Mouse (Mus musculus) intestine, embryonic 14.5 days (tissue): Measurements from ENCODE around the gene S1pr5. TPM values are rescaled to one million over a fixed set of nuclear protein-coding genes. Genes with fewer than 3 reads are reported as not detected.
A peak's percentile ranks its signal among the peaks of the same experiment; 100 is the strongest.
"Not testable (repeated sequence)": the region's sequence is repeated elsewhere in the genome, so short reads cannot be mapped to it uniquely, and the experiment has no call there.

Experiments
- ATAC-seq: fragments of 200-750 bp; cut with Nextera tagmentation; replicated peaks from 2 replicates; pipeline ENCODE4 v1.8.0; 2017; ENCODE audit warnings: low read depth, moderate number of reproducible peaks, moderate TSS enrichment, moderate library complexity; ENCODE audit not compliant: low FRiP score, low TSS enrichment
- DNase-seq: peaks from one replicate; pipeline ENCODE4 v3.0.0-alpha.2; 2018; ENCODE audit warnings: low spot score
- H3K27ac ChIP-seq: fragments of 300-500 bp; sonication (generic); 2 replicates; pipeline ENCODE4 v1.5.1; 2014; ENCODE audit warnings: low read depth, mild to moderate bottlenecking, control low read depth
- H3K27me3 ChIP-seq: fragments of 300-500 bp; sonication (generic); replicated peaks from 2 replicates; pipeline ENCODE4 v1.6.1; 2014; ENCODE audit warnings: low read length, control low read depth; ENCODE audit not compliant: control insufficient read depth, insufficient read depth
- H3K36me3 ChIP-seq: fragments of 300-500 bp; sonication (generic); 2 replicates; pipeline ENCODE4 v1.6.1; 2014; ENCODE audit warnings: low read length, control low read depth; ENCODE audit not compliant: control insufficient read depth, insufficient read depth
- H3K4me1 ChIP-seq: fragments of 300-500 bp; sonication (generic); replicated peaks from 2 replicates; pipeline ENCODE4 v1.6.1; 2014; ENCODE audit warnings: low read length, control low read depth, mixed read lengths; ENCODE audit not compliant: control insufficient read depth, insufficient read depth
- H3K4me2 ChIP-seq: fragments of 300-500 bp; sonication (generic); 2 replicates; pipeline ENCODE4 v1.6.1; 2014; ENCODE audit warnings: low read length
- H3K4me3 ChIP-seq: fragments of 300-500 bp; sonication (generic); 2 replicates; pipeline ENCODE4 v1.5.1; 2014; ENCODE audit warnings: low read depth, low read length, control low read depth, mixed read lengths
- H3K9ac ChIP-seq: fragments of 300-500 bp; sonication (generic); 2 replicates; pipeline ENCODE4 v1.6.1; 2014; ENCODE audit warnings: mild to moderate bottlenecking, low read length
- H3K9me3 ChIP-seq: fragments of 300-500 bp; sonication (generic); 2 replicates; pipeline ENCODE4 v1.6.1; 2016; ENCODE audit warnings: low read length, control low read depth; ENCODE audit not compliant: control insufficient read depth
- WGBS: fragments of 180-500 bp; shearing (Covaris S2); extraction: QIAGEN DNeasy Blood & Tissue Kit; methylation state at CpG from one replicate; pipeline ENCODE4 v1.1.7; 2014; 5-methylcytosine and 5-hydroxymethylcytosine counted together
- polyA plus RNA-seq: library from polyadenylated mRNA; unstranded; fragments of >200 nt; fragmentation: Nextera tagmentation; extraction: Ambion mirVana; gene quantifications from 2 replicates; pipeline ENCODE4 v1.2.1, GENCODE M21; 2014

S1pr5 gene
- polyA plus RNA-seq, 1 experiment from 2014 or later = 0.07 TPM

GRCm38 (mm10) chr9:21197981-21198380 is 50.3 kb downstream of the S1pr5 start:
- 25% methylated on average over 4 of the region's 4 CpGs for WGBS

GRCm38 (mm10) chr9:21196521-21197433 is 51.5 kb downstream of the S1pr5 start:
- H3K27ac ChIP-seq = no peak overlapping the region
- H3K4me1 ChIP-seq = no peaks in the 10 kb centered on the region; the same call in 1 of the 2 replicates
- DNase-seq (no peak), ATAC-seq (peak; percentile 44; the same call in 1 of the 2 replicates)
- no peaks in the 10 kb centered on the region for H3K27me3 ChIP-seq
- H3K4me3 ChIP-seq = peak overlapping the region; percentile 27
- H3K9ac ChIP-seq = peak overlapping the region; percentile 27; the same call in 1 of the 2 replicates
- peak overlapping the region; percentile 48 for H3K4me2 ChIP-seq
- 35% methylated on average over 19 of the region's 19 CpGs for WGBS
- H3K9me3 ChIP-seq = no peaks in the 10 kb centered on the region
- H3K36me3 ChIP-seq = no peaks in the 10 kb centered on the region

More at GRCm38 (mm10) chr9:21197981-21198380, 50.3 kb downstream of the S1pr5 start:
- no peaks in the 10 kb centered on the region for H3K36me3 ChIP-seq
- H3K4me3 ChIP-seq = no peak overlapping the region
- no peak overlapping the region for H3K4me2 ChIP-seq
- no peak overlapping the region for H3K27ac ChIP-seq
- no peak for DNase-seq
- no peaks in the 10 kb centered on the region for H3K9me3 ChIP-seq
- H3K4me1 ChIP-seq = no peaks in the 10 kb centered on the region; the same call in 1 of the 2 replicates
- no peaks in the 10 kb centered on the region for H3K27me3 ChIP-seq
- ATAC-seq = peak; percentile 53; the same call in 1 of the 2 replicates
- H3K9ac ChIP-seq = no peak overlapping the region

- not testable (repeated sequence) for DNase-seq, H3K9ac ChIP-seq, H3K36me3 ChIP-seq, H3K4me1 ChIP-seq, H3K27ac ChIP-seq, H3K27me3 ChIP-seq, H3K4me2 ChIP-seq, H3K9me3 ChIP-seq, H3K4me3 ChIP-seq
- 61% methylated on average over 7 of the region's 7 CpGs for WGBS
- 0 out of 2 replicates have a peak, but pooled peaks have one; percentile 45 for ATAC-seq
Observed at GRCm38 (mm10) chr9:21195736-21196505, 52.3 kb downstream of the S1pr5 start.

GRCm38 (mm10) chr9:21194787-21195493 is 53.3 kb downstream of the S1pr5 start:
- Histone ChIP-seq H3K27me3 (no peaks in the 10 kb centered on the region), H3K4me1 (no peaks in the 10 kb centered on the region; the same call in 1 of the 2 replicates), H3K4me3 (no peak overlapping the region), H3K27ac (no peak overlapping the region), H3K4me2 (no peak overlapping the region), H3K9me3 (no peaks in the 10 kb centered on the region), H3K36me3 (no peaks in the 10 kb centered on the region), H3K9ac (no peak overlapping the region)
- no peak for DNase-seq
- 80% methylated on average over 4 of the region's 4 CpGs for WGBS
- ATAC-seq = no peak

- Histone ChIP-seq H3K4me3 (no peak overlapping the region), H3K27ac (no peak overlapping the region), H3K4me1 (no peaks in the 10 kb centered on the region; the same call in 1 of the 2 replicates), H3K9me3 (no peaks in the 10 kb centered on the region), H3K9ac (no peak overlapping the region), H3K36me3 (no peaks in the 10 kb centered on the region), H3K27me3 (no peaks in the 10 kb centered on the region), H3K4me2 (no peak overlapping the region)
- 87% methylated on average over 3 of the region's 3 CpGs for WGBS
- ATAC-seq (no peak), DNase-seq (no peak)
Observed at GRCm38 (mm10) chr9:21193786-21194185, 54.5 kb downstream of the S1pr5 start.

Other genes with a start within 250 kb of the S1pr5 start
- 151 and 155 TPM in 2 replicates for gene Mrpl4, start 245.7 kb downstream of the S1pr5 start, polyA plus RNA-seq
- 11.4 and 11.8 TPM in 2 replicates for gene Icam1, start 232.5 kb downstream of the S1pr5 start, polyA plus RNA-seq
- 0.96 TPM in 1 of 2 replicates, not detected in the other for gene Icam4, start 219.1 kb downstream of the S1pr5 start, polyA plus RNA-seq
- 0.12 TPM in 2 replicates for gene Icam5, start 216.4 kb downstream of the S1pr5 start, polyA plus RNA-seq
- gene Zglp1, start 181.3 kb downstream of the S1pr5 start, polyA plus RNA-seq = 1.3 TPM in 1 of 2 replicates, not detected in the other
- 0.20 and 0.74 TPM in 2 replicates for gene Gm49373, start 175.3 kb downstream of the S1pr5 start, polyA plus RNA-seq
- 71.4 and 74.4 TPM in 2 replicates for gene Fdx1l, start 174.8 kb downstream of the S1pr5 start, polyA plus RNA-seq
- gene Gm38431, start 156.4 kb downstream of the S1pr5 start, polyA plus RNA-seq = 2.2 and 3.7 TPM in 2 replicates
- 84.1 and 87.5 TPM in 2 replicates for gene Raver1, start 156.4 kb downstream of the S1pr5 start, polyA plus RNA-seq
- gene Tyk2, start 117.2 kb downstream of the S1pr5 start, polyA plus RNA-seq = 11.7 and 12.1 TPM in 2 replicates
- gene Cdc37, start 98.5 kb downstream of the S1pr5 start, polyA plus RNA-seq = 307 and 327 TPM in 2 replicates
- 6.7 and 7.0 TPM in 2 replicates for gene Pde4a, start 82.7 kb downstream of the S1pr5 start, polyA plus RNA-seq
- gene Keap1, start 9.1 kb downstream of the S1pr5 start, polyA plus RNA-seq = 41.0 and 43.0 TPM in 2 replicates
- gene Atg4d, start 16.9 kb upstream of the S1pr5 start, polyA plus RNA-seq = 42.6 and 45.4 TPM in 2 replicates
- 12.8 TPM in 2 replicates for gene Kri1, start 39.5 kb upstream of the S1pr5 start, polyA plus RNA-seq
- gene Cdkn2d, start 43.0 kb upstream of the S1pr5 start, polyA plus RNA-seq = 43.7 and 44.8 TPM in 2 replicates
- gene Ap1m2, start 63.9 kb upstream of the S1pr5 start, polyA plus RNA-seq = 69.6 and 75.8 TPM in 2 replicates
- 70.1 and 74.6 TPM in 2 replicates for gene Slc44a2, start 72.3 kb upstream of the S1pr5 start, polyA plus RNA-seq
- 179 and 188 TPM in 2 replicates for gene Ilf3, start 119.4 kb upstream of the S1pr5 start, polyA plus RNA-seq
- 69.9 and 77.3 TPM in 2 replicates for gene Qtrt1, start 163.4 kb upstream of the S1pr5 start, polyA plus RNA-seq
- gene Dnm2, start 176.5 kb upstream of the S1pr5 start, polyA plus RNA-seq = 65.2 and 67.3 TPM in 2 replicates